Mouse (Mus musculus) right cerebral cortex, postnatal 14 days (tissue): ENCODE measurements around the gene Dlg2.

Source experiments
- DNase-seq: peaks from one replicate; pipeline ENCODE4 v3.0.0; 2022

The Dlg2 gene

GRCm38 (mm10) chr7:91790949-91791564 lies 1314.6 kb downstream of the Dlg2 start:
- no peak for DNase-seq

GRCm38 (mm10) chr7:91806632-91807031 lies 1330.2 kb downstream of the Dlg2 start:
- no peak for DNase-seq

- DNase-seq: no peak
Measured at GRCm38 (mm10) chr7:91810774-91811173, 1334.3 kb downstream of the Dlg2 start.

GRCm38 (mm10) chr7:91818004-91818403 lies 1341.5 kb downstream of the Dlg2 start:
- DNase-seq: no peak

- DNase-seq: no peak
Measured at GRCm38 (mm10) chr7:91832207-91832606, 1355.7 kb downstream of the Dlg2 start.

GRCm38 (mm10) chr7:91845723-91846122 lies 1369.3 kb downstream of the Dlg2 start:
- no peak for DNase-seq

- no peak for DNase-seq
Measured at GRCm38 (mm10) chr7:91849364-91849763, 1372.9 kb downstream of the Dlg2 start.

- no peak for DNase-seq
Measured at GRCm38 (mm10) chr7:91853653-91854052, 1377.2 kb downstream of the Dlg2 start.

- DNase-seq: no peak
Measured at GRCm38 (mm10) chr7:91856931-91857330, 1380.5 kb downstream of the Dlg2 start.

- DNase-seq: no peak
Measured at GRCm38 (mm10) chr7:91862806-91863531, 1386.5 kb downstream of the Dlg2 start.

- DNase-seq: no peak
Measured at GRCm38 (mm10) chr7:91868919-91869318, 1392.4 kb downstream of the Dlg2 start.

GRCm38 (mm10) chr7:91876831-91877230 lies 1400.4 kb downstream of the Dlg2 start:
- no peak for DNase-seq

GRCm38 (mm10) chr7:91877804-91878203 lies 1401.3 kb downstream of the Dlg2 start:
- no peak for DNase-seq

GRCm38 (mm10) chr7:91886336-91886735 lies 1409.9 kb downstream of the Dlg2 start:
- DNase-seq: no peak

GRCm38 (mm10) chr7:91893991-91894390 lies 1417.5 kb downstream of the Dlg2 start:
- DNase-seq: no peak

- DNase-seq: no peak
Measured at GRCm38 (mm10) chr7:91896935-91897334, 1420.5 kb downstream of the Dlg2 start.

- DNase-seq: no peak
Measured at GRCm38 (mm10) chr7:91897509-91897908, 1421.0 kb downstream of the Dlg2 start.

GRCm38 (mm10) chr7:91902503-91902902 lies 1426.0 kb downstream of the Dlg2 start:
- DNase-seq: no peak

GRCm38 (mm10) chr7:91916809-91917208 lies 1440.3 kb downstream of the Dlg2 start:
- no peak for DNase-seq

GRCm38 (mm10) chr7:91919099-91919498 lies 1442.6 kb downstream of the Dlg2 start:
- DNase-seq: no peak

GRCm38 (mm10) chr7:91919738-91920137 lies 1443.3 kb downstream of the Dlg2 start:
- DNase-seq: no peak

GRCm38 (mm10) chr7:91934881-91935597 lies 1458.6 kb downstream of the Dlg2 start:
- peak; percentile 31 for DNase-seq

- DNase-seq: no peak
Measured at GRCm38 (mm10) chr7:91936193-91936592, 1459.7 kb downstream of the Dlg2 start.

GRCm38 (mm10) chr7:91943224-91943623 lies 1466.8 kb downstream of the Dlg2 start:
- no peak for DNase-seq
